Mouse (Mus musculus) testis, adult 2 months (tissue): ENCODE data around the gene Nrcam.

Experiments
- CTCF ChIP-seq: fragments of 200-500 bp; IDR thresholded peaks from 2 replicates; pipeline ENCODE4 v1.5.1; 2012; ENCODE audit warnings: low read depth, mild to moderate bottlenecking, inconsistent platforms, low read length, moderate library complexity; ENCODE audit not compliant: control insufficient read depth, insufficient read depth, insufficient replicate concordance
- POLR2A ChIP-seq: fragments of 200-500 bp; IDR thresholded peaks from 2 replicates; pipeline ENCODE4 v1.6.1; 2012; ENCODE audit warnings: low read depth, mild to moderate bottlenecking, inconsistent platforms, low read length, moderate library complexity; ENCODE audit not compliant: control insufficient read depth

- TF ChIP-seq POLR2A (no peak), CTCF (no peak)
These were observed 61.9 kb downstream of the Nrcam start for GRCm38 (mm10) chr12:44390391-44391137.
